Mouse (Mus musculus) cerebellum, adult 9-10 months (tissue): ENCODE data around the gene Lrrc8d.

Experiments
- DNase-seq: peaks from one replicate; pipeline ENCODE4 v3.0.0; 2022

Gene Lrrc8d

GRCm38 (mm10) chr5:105822521-105823498, 123.0 kb downstream of the Lrrc8d start:
- no peak for DNase-seq

GRCm38 (mm10) chr5:105824282-105824681, 124.5 kb downstream of the Lrrc8d start:
- DNase-seq = no peak

- DNase-seq = no peak
Observed at GRCm38 (mm10) chr5:105824827-105825226, 125.1 kb downstream of the Lrrc8d start.

GRCm38 (mm10) chr5:105826916-105827510, 127.2 kb downstream of the Lrrc8d start:
- no peak for DNase-seq

- no peak for DNase-seq
Observed at GRCm38 (mm10) chr5:105828050-105828449, 128.3 kb downstream of the Lrrc8d start.

GRCm38 (mm10) chr5:105829008-105829586, 129.3 kb downstream of the Lrrc8d start:
- no peak for DNase-seq

- no peak for DNase-seq
Observed at GRCm38 (mm10) chr5:105832140-105832539, 132.4 kb downstream of the Lrrc8d start.

GRCm38 (mm10) chr5:105833923-105834322, 134.2 kb downstream of the Lrrc8d start:
- DNase-seq = no peak

GRCm38 (mm10) chr5:105836006-105836405, 136.2 kb downstream of the Lrrc8d start:
- no peak for DNase-seq

GRCm38 (mm10) chr5:105839740-105840310, 140.1 kb downstream of the Lrrc8d start:
- DNase-seq = no peak

GRCm38 (mm10) chr5:105844044-105844753, 144.4 kb downstream of the Lrrc8d start:
- no peak for DNase-seq

GRCm38 (mm10) chr5:105845041-105845440, 145.3 kb downstream of the Lrrc8d start:
- DNase-seq = no peak

GRCm38 (mm10) chr5:105847726-105848125, 148.0 kb downstream of the Lrrc8d start:
- no peak for DNase-seq

GRCm38 (mm10) chr5:105849222-105849621, 149.5 kb downstream of the Lrrc8d start:
- DNase-seq = no peak

- DNase-seq = no peak
Observed at GRCm38 (mm10) chr5:105849643-105850042, 149.9 kb downstream of the Lrrc8d start.

- no peak for DNase-seq
Observed at GRCm38 (mm10) chr5:105853271-105853670, 153.5 kb downstream of the Lrrc8d start.

GRCm38 (mm10) chr5:105857486-105857885, 157.7 kb downstream of the Lrrc8d start:
- no peak for DNase-seq

GRCm38 (mm10) chr5:105858754-105859694, 159.3 kb downstream of the Lrrc8d start:
- no peak for DNase-seq

- no peak for DNase-seq
Observed at GRCm38 (mm10) chr5:105859716-105860460, 160.1 kb downstream of the Lrrc8d start.

GRCm38 (mm10) chr5:105860461-105860835, 160.7 kb downstream of the Lrrc8d start:
- DNase-seq = no peak

- DNase-seq = no peak
Observed at GRCm38 (mm10) chr5:105861616-105862015, 161.8 kb downstream of the Lrrc8d start.
